Mouse (Mus musculus) G1E (cell line): ENCODE measurements at regions not wholly inside any gene's neighbourhood (a gene's known extent, or its start where the extent isn't known, plus 50 kb on each side); places are given as distances from the start of the nearest gene placed in this dataset.

Experiments
- CTCF ChIP-seq: IDR thresholded peaks from 2 replicates; pipeline ENCODE4 v1.5.1; 2012; ENCODE audit warnings: low read depth, low read length, inconsistent platforms, mixed read lengths
- GATA1 ChIP-seq: IDR thresholded peaks from 2 replicates; pipeline ENCODE4 v1.6.1; 2012; ENCODE audit warnings: borderline replicate concordance, low read length, inconsistent platforms, mixed read lengths
- GATA2 ChIP-seq: IDR thresholded peaks from 2 replicates; pipeline ENCODE4 v1.6.1; 2012; ENCODE audit warnings: low read depth, low read length, inconsistent platforms, borderline replicate concordance
- POLR2AphosphoS5 ChIP-seq: IDR thresholded peaks from 2 replicates; pipeline ENCODE4 v1.6.1; 2012; ENCODE audit warnings: low read depth, low read length, inconsistent platforms; ENCODE audit not compliant: insufficient replicate concordance
- TAL1 ChIP-seq: conservative IDR thresholded peaks from 2 replicates; pipeline ENCODE4 v1.6.1; 2012; ENCODE audit warnings: low read depth, low read length, inconsistent platforms, mixed read lengths

GRCm38 (mm10) chr11:32112521-32112920, 87.6 kb downstream of the Il9r start:
- no peak for TF ChIP-seq CTCF
- no peak for TF ChIP-seq GATA1
- TF ChIP-seq POLR2AphosphoS5: no peak
- no peak for TF ChIP-seq TAL1
- TF ChIP-seq GATA2: no peak
